Mouse (Mus musculus): ENCODE data around the gene Srrm4.

DNA sequence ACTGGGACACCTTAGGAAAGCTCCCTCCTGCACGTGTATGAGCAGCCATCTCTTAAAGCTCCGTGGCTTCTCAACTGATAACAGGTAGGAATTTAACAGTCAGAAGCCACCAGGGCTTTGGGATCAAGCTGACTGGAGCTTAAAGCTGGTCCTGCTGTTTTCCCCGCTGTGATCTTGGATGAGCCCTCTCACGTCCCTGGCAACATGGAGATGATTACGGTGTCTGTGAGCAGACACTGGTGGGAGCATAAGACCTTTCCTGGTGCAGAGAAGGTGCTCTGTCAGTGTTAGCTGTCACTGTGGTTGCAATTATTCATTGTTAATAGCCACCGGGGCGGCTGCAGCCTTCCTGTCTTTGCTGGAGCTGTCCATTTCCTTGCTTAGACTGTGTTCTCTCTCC is 97.2 kb downstream of the Srrm4 start:
- no peak for TF ChIP-seq CTCF (IDR thresholded peaks at IDR 0.05; ENCODE audit: extremely low read depth, insufficient read length, insufficient replicate concordance, low read depth, low read length)
- TF ChIP-seq POLR2A (IDR thresholded peaks at IDR 0.05; ENCODE audit: low read depth, low read length) = no peak

Measured in small intestine, adult 2 months (tissue).